Mouse (Mus musculus) G1E-ER4 (cell line): Measurements from ENCODE around the gene Adcy2. TPM values are rescaled to one million over a fixed set of nuclear protein-coding genes. Genes with fewer than 3 reads are reported as not detected.

Experiments used
- GATA1 ChIP-seq: IDR thresholded peaks from one replicate; pipeline ENCODE4 v1.8.0; 2012; ENCODE audit warnings: low read length, inconsistent platforms
- polyA plus RNA-seq: library from polyadenylated mRNA; stranded (reverse); fragments of >175 nt; gene quantifications from 2 replicates; pipeline ENCODE4 v1.2.3, GENCODE M21; 2012

Gene Adcy2
- polyA plus RNA-seq, 1 experiment: not detected

- TF ChIP-seq GATA1: no peak
These were observed 131.2 kb downstream of the Adcy2 start for GRCm38 (mm10) chr13:68867940-68868655.

- TF ChIP-seq GATA1: no peak
These were observed 139.3 kb downstream of the Adcy2 start for GRCm38 (mm10) chr13:68860036-68860435.

GRCm38 (mm10) chr13:68848265-68848664 lies 151.1 kb downstream of the Adcy2 start:
- TF ChIP-seq GATA1: no peak

GRCm38 (mm10) chr13:68839517-68839916 lies 159.8 kb downstream of the Adcy2 start:
- TF ChIP-seq GATA1: no peak

- no peak for TF ChIP-seq GATA1
These were observed 163.2 kb downstream of the Adcy2 start for GRCm38 (mm10) chr13:68836183-68836582.

GRCm38 (mm10) chr13:68835424-68836045 lies 163.8 kb downstream of the Adcy2 start:
- no peak for TF ChIP-seq GATA1

GRCm38 (mm10) chr13:68832141-68832540 lies 167.2 kb downstream of the Adcy2 start:
- TF ChIP-seq GATA1: no peak

GRCm38 (mm10) chr13:68830030-68830759 lies 169.1 kb downstream of the Adcy2 start:
- TF ChIP-seq GATA1: no peak

GRCm38 (mm10) chr13:68828441-68828840 lies 170.9 kb downstream of the Adcy2 start:
- no peak for TF ChIP-seq GATA1

- TF ChIP-seq GATA1: no peak
These were observed 172.9 kb downstream of the Adcy2 start for GRCm38 (mm10) chr13:68826461-68826860.

- TF ChIP-seq GATA1: no peak
These were observed 178.3 kb downstream of the Adcy2 start for GRCm38 (mm10) chr13:68820858-68821579.

GRCm38 (mm10) chr13:68815704-68816477 lies 183.4 kb downstream of the Adcy2 start:
- TF ChIP-seq GATA1: no peak

GRCm38 (mm10) chr13:68811185-68811584 lies 188.2 kb downstream of the Adcy2 start:
- no peak for TF ChIP-seq GATA1

GRCm38 (mm10) chr13:68799777-68800176 lies 199.6 kb downstream of the Adcy2 start:
- TF ChIP-seq GATA1: no peak

GRCm38 (mm10) chr13:68793286-68793685 lies 206.1 kb downstream of the Adcy2 start:
- TF ChIP-seq GATA1: no peak
